Mouse (Mus musculus): ENCODE measurements at regions not wholly inside any gene's neighbourhood (a gene's known extent, or its start where the extent isn't known, plus 50 kb on each side); places are given as distances from the start of the nearest gene placed in this dataset.
A peak's percentile ranks its signal among the peaks of the same experiment; 100 is the strongest.

DNA sequence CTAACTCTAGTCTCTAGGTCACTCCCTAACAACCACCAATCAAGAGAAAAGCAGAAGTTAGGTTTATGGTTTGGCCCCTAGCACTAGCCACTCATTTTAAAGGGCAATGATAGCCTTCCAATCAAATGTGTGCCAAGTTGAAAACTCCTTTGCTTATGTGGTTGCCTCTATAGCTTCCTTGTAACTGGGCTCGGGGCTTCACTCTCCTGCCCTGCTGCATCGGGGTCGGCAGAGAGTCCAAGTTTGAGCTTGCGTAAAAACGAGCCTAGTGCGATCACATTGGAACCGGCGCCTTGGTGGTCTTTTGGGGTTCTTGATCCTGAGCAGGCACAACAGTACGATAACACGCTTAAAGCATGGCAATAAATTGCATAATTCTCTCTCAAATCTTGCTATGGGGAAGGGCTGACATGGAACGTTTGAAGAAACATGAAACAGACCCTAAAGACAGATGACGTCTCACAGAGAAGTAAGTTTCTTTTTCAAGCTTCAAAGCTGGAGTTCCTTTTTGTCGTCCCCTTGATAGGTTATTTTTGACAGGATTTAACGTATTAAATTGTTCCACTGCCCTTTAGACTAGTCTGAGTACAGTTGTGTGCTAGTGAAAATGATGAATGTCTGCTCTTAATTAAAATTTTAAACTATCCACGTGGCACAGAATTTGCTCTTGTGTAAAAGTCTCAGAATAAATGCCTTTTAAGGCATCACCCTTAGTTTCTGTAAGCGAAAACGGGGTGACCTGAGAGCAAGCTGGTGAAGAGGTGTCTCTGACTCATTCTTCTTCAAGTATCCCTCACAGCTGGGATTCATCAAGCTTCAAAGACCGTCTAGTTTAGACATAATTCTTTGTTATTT lies 52.0 kb downstream of the 4930426L09Rik start:
- in situ Hi-C loops (cut with MboI; ENCODE audit: low pct_ligation_motif_present, low pct_unique_long_range_greater_than_20kb, low sequenced_read_pairs), result no loop called here

DNA sequence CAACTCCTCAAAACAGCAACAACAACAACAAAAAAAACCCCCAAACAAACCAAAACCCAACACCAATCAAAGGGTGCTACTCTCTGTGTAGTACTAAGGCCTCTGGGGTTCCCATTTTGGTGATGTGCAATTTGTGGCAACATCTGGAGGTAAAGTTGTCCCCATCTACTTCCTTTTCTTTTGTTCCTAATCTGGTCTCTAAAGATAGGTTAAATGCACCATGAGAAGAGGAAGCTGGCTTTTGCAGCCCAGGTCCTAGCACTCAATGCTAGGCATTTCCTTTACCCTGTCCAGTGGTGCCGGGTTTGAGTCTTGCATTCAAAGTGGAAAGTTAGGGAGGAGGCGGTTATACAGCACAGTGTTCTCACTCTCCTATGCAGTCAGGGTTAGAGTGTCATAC lies 57.4 kb downstream of the 4930426L09Rik start:
- Histone ChIP-seq H3K27me3 (replicated peaks) (no peaks in the 10 kb centered on the region), H3K27ac (ENCODE audit: insufficient read depth, low read depth) (no peak overlapping the region), H3K4me2 (ENCODE audit: insufficient read depth, low read depth, poor library complexity, severe bottlenecking) (no peak overlapping the region), H3K9ac (ENCODE audit: insufficient read depth, low read depth) (no peak overlapping the region), H3K4me3 (replicated peaks in 1 of 3; ENCODE audit: low read depth in 2 of 3, low read length in 2 of 3, poor library complexity in 1 of 3) (no peak overlapping the region), H3K9me3 (replicated peaks; ENCODE audit: low read length) (no peaks in the 10 kb centered on the region), H3K4me1 (ENCODE audit: control insufficient read depth in 1 of 2, insufficient read depth in 2 of 2) (peaks cover 6 to 42% of the 10 kb centered on the region in 2 experiments), H3K79me2 (replicated peaks; ENCODE audit: control insufficient read depth, extremely low read depth, insufficient read depth, poor library complexity, severe bottlenecking) (no peaks in the 10 kb centered on the region), H3K36me3 (replicated peaks in 1 of 2; ENCODE audit: control insufficient read depth in 1 of 2, insufficient read depth in 1 of 2, low read length in 1 of 2) (no peaks in the 10 kb centered on the region)
- in situ Hi-C loops (cut with MboI; ENCODE audit: low pct_ligation_motif_present, low pct_unique_long_range_greater_than_20kb, low sequenced_read_pairs) (no loop called here), dilution Hi-C loops (cut with MboI; ENCODE audit: extremely low pct_ligation_motif_present, extremely low pct_unique_long_range_greater_than_20kb, low sequenced_read_pairs) (no loop called here)
- no peak for TF ChIP-seq IRF4 (IDR thresholded peaks at IDR 0.05; ENCODE audit: low read depth, low read length)
- TF ChIP-seq EP300 (IDR thresholded peaks at IDR 0.05; ENCODE audit: low read length), result no peak
- TF ChIP-seq JUN (IDR thresholded peaks at IDR 0.05; ENCODE audit: insufficient read depth, low read depth, low read length), result no peak
- TF ChIP-seq ZKSCAN1 (IDR thresholded peaks at IDR 0.05; ENCODE audit: borderline replicate concordance, low read depth, low read length), result no peak
- DNase-seq (ENCODE audit: extremely low read depth), result no peak

More for the DNA sequence above, 52.0 kb downstream of the 4930426L09Rik start:
- Histone ChIP-seq H3K27me3 (replicated peaks) (no peaks in the 10 kb centered on the region), H3K4me1 (ENCODE audit: control insufficient read depth in 1 of 2, insufficient read depth in 2 of 2) (peaks cover 6 to 17% of the 10 kb centered on the region in 2 experiments), H3K27ac (ENCODE audit: insufficient read depth, low read depth) (no peak overlapping the region), H3K4me2 (ENCODE audit: insufficient read depth, low read depth, poor library complexity, severe bottlenecking) (peak overlapping the region; percentile 95), H3K36me3 (replicated peaks in 1 of 2; ENCODE audit: control insufficient read depth in 1 of 2, insufficient read depth in 1 of 2, low read length in 1 of 2) (no peaks in the 10 kb centered on the region), H3K9me3 (replicated peaks; ENCODE audit: low read length) (no peaks in the 10 kb centered on the region), H3K4me3 (replicated peaks in 1 of 3; ENCODE audit: low read depth in 2 of 3, low read length in 2 of 3, poor library complexity in 1 of 3) (peak overlapping the region in 1 of 3 experiments; percentile 12), H3K9ac (ENCODE audit: insufficient read depth, low read depth) (peak overlapping the region; percentile 34), H3K79me2 (replicated peaks; ENCODE audit: control insufficient read depth, extremely low read depth, insufficient read depth, poor library complexity, severe bottlenecking) (no peaks in the 10 kb centered on the region)
- dilution Hi-C loops (cut with MboI; ENCODE audit: extremely low pct_ligation_motif_present, extremely low pct_unique_long_range_greater_than_20kb, low sequenced_read_pairs), result no loop called here
- TF ChIP-seq MAX (IDR thresholded peaks at IDR 0.05; ENCODE audit: low read length) (peak; percentile 45; the same call in 1 of the 2 replicates), MXI1 (IDR thresholded peaks at IDR 0.05; ENCODE audit: low read depth, low read length) (peak; percentile 60; the same call in 1 of the 2 replicates), USF1 (IDR thresholded peaks at IDR 0.05; ENCODE audit: low read depth, low read length) (no peak)
- no peak for DNase-seq (ENCODE audit: extremely low read depth)

DNA sequence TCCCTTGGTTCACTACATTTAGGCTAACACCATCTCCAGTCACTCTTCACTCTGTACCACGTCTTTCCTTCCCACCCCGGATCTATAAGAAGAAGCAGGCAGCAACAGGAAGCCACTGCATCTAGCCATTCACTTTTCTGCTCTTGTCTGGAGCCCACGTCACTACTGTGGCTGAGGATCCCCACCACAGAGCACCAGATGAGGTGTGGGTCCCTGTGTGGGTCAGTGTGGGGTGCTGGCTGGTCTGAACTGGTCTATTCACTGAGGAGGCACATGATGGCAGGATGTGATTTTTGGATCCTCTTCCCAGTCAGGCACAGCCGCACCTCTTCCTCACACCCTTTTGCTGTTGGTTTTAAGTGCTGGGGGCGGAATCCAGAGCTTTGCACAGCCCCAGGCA lies 59.7 kb downstream of the 4930426L09Rik start:
- Histone ChIP-seq H3K27ac (ENCODE audit: insufficient read depth, low read depth) (no peak overlapping the region), H3K4me1 (ENCODE audit: control insufficient read depth in 1 of 2, insufficient read depth in 2 of 2) (peaks cover 6 to 51% of the 10 kb centered on the region in 2 experiments; a peak in 3 of 4 replicates), H3K79me2 (replicated peaks; ENCODE audit: control insufficient read depth, extremely low read depth, insufficient read depth, poor library complexity, severe bottlenecking) (no peaks in the 10 kb centered on the region), H3K36me3 (replicated peaks in 1 of 2; ENCODE audit: control insufficient read depth in 1 of 2, insufficient read depth in 1 of 2, low read length in 1 of 2) (no peaks in the 10 kb centered on the region), H3K9ac (ENCODE audit: insufficient read depth, low read depth) (no peak overlapping the region), H3K4me3 (replicated peaks in 1 of 3; ENCODE audit: low read depth in 2 of 3, low read length in 2 of 3, poor library complexity in 1 of 3) (no peak overlapping the region), H3K4me2 (ENCODE audit: insufficient read depth, low read depth, poor library complexity, severe bottlenecking) (no peak overlapping the region), H3K27me3 (replicated peaks) (no peaks in the 10 kb centered on the region), H3K9me3 (replicated peaks; ENCODE audit: low read length) (no peaks in the 10 kb centered on the region)
- TF ChIP-seq ZKSCAN1 (IDR thresholded peaks at IDR 0.05; ENCODE audit: borderline replicate concordance, low read depth, low read length) (no peak), SMC3 (IDR thresholded peaks at IDR 0.05; ENCODE audit: low read depth, low read length) (no peak), GABPA (IDR thresholded peaks at IDR 0.05; ENCODE audit: insufficient replicate concordance, low read depth, low read length) (no peak), ELF1 (IDR thresholded peaks at IDR 0.05; ENCODE audit: low read depth, low read length) (no peak), EP300 (IDR thresholded peaks at IDR 0.05; ENCODE audit: low read length) (no peak), E2F4 (IDR thresholded peaks at IDR 0.05; ENCODE audit: insufficient replicate concordance, low read depth, low read length) (no peak)
- no peak for DNase-seq (ENCODE audit: extremely low read depth)
- dilution Hi-C loops (cut with MboI; ENCODE audit: extremely low pct_ligation_motif_present, extremely low pct_unique_long_range_greater_than_20kb, low sequenced_read_pairs) (no loop called here), in situ Hi-C loops (cut with MboI; ENCODE audit: low pct_ligation_motif_present, low pct_unique_long_range_greater_than_20kb, low sequenced_read_pairs) (no loop called here)
